Mouse (Mus musculus) neural tube, postnatal 0 days (tissue): ENCODE results near the gene Icosl. TPM values are rescaled to one million over a fixed set of nuclear protein-coding genes. Genes with fewer than 3 reads are reported as not detected.

Experiments used
- polyA plus RNA-seq: library from polyadenylated mRNA; unstranded; fragments of >200 nt; fragmentation: Nextera tagmentation; extraction: Ambion mirVana; gene quantifications from 2 replicates; pipeline ENCODE4 v1.2.1, GENCODE M21; 2015

The Icosl gene
- 1.7 TPM in 2 replicates for polyA plus RNA-seq

GRCm38 (mm10) chr10:78069101-78070011, at the start of gene Icosl:
Icosl (plus strand) TSS chr10:78069302.

GRCm38 (mm10) chr10:78041647-78042046, 27.5 kb upstream of the Icosl start, which contains the start of gene Dnmt3l:
Dnmt3l (plus strand) TSS chr10:78041947.

GRCm38 (mm10) chr10:78043406-78043836, 25.7 kb upstream of the Icosl start, which contains the start of gene Aire:
Aire (minus strand) TSS chr10:78043610.

Other genes starting within 250 kb of the Icosl start
- not detected in 2 replicates for gene Krtap10-4, start 242.2 kb upstream of the Icosl start, polyA plus RNA-seq
- not detected in 2 replicates for gene Krtap10-10, start 233.4 kb upstream of the Icosl start, polyA plus RNA-seq
- not detected in 2 replicates for gene Gm36176, start 222.5 kb upstream of the Icosl start, polyA plus RNA-seq
- gene Gm10318, start 216.4 kb upstream of the Icosl start, polyA plus RNA-seq: not detected in 2 replicates
- not detected in 2 replicates for gene Gm3285, start 207.3 kb upstream of the Icosl start, polyA plus RNA-seq
- gene Lrrc3, start 166.8 kb upstream of the Icosl start, polyA plus RNA-seq: 22.2 and 26.6 TPM in 2 replicates
- gene Trpm2, start 98.7 kb upstream of the Icosl start, polyA plus RNA-seq: 8.9 and 10.4 TPM in 2 replicates
- gene 1810043G02Rik, start 90.8 kb upstream of the Icosl start, polyA plus RNA-seq: 65.9 and 70.1 TPM in 2 replicates
- 82.9 and 88.0 TPM in 2 replicates for gene Pfkl, start 59.2 kb upstream of the Icosl start, polyA plus RNA-seq
- not detected in 2 replicates for gene Dnmt3l, start 27.4 kb upstream of the Icosl start, polyA plus RNA-seq
- gene Aire, start 25.7 kb upstream of the Icosl start, polyA plus RNA-seq: 0.19 and 0.40 TPM in 2 replicates
- gene D10Jhu81e, start 100.5 kb downstream of the Icosl start, polyA plus RNA-seq: 34.7 and 35.0 TPM in 2 replicates
- gene Pwp2, start 115.8 kb downstream of the Icosl start, polyA plus RNA-seq: 10.4 and 11.6 TPM in 2 replicates
- 43.8 and 48.7 TPM in 2 replicates for gene Trappc10, start 175.3 kb downstream of the Icosl start, polyA plus RNA-seq